Mouse (Mus musculus) neural tube, embryonic 11.5 days (tissue): ENCODE results near the gene Tnfaip6. TPM values are rescaled to one million over a fixed set of nuclear protein-coding genes. Genes with fewer than 3 reads are reported as not detected.

Experiments
- ATAC-seq: fragments of 200-750 bp; cut with Nextera tagmentation; 2 replicates; pipeline ENCODE4 v1.8.0; 2017; ENCODE audit warnings: moderate number of reproducible peaks, mild to moderate bottlenecking, moderate TSS enrichment, moderate library complexity; ENCODE audit not compliant: insufficient read depth, low FRiP score, low TSS enrichment
- DNase-seq: peaks from one replicate; pipeline ENCODE4 v3.0.0-alpha.2; 2015; ENCODE audit warnings: low spot score
- H3K27ac ChIP-seq: fragments of 300-500 bp; sonication (generic); 2 replicates; pipeline ENCODE4 v1.5.1; 2014; ENCODE audit warnings: low read depth, mild to moderate bottlenecking, low read length
- H3K27me3 ChIP-seq: fragments of 300-500 bp; sonication (generic); 2 replicates; pipeline ENCODE4 v1.6.1; 2014; ENCODE audit warnings: mild to moderate bottlenecking, low read length, mixed read lengths; ENCODE audit not compliant: control insufficient read depth, insufficient read depth
- H3K36me3 ChIP-seq: fragments of 300-500 bp; sonication (generic); 2 replicates; pipeline ENCODE4 v1.6.1; 2014; ENCODE audit warnings: mild to moderate bottlenecking, low read length, moderate library complexity, mixed read lengths; ENCODE audit not compliant: control insufficient read depth, insufficient read depth
- H3K4me1 ChIP-seq: fragments of 300-500 bp; sonication (generic); 2 replicates; pipeline ENCODE4 v1.6.1; 2014; ENCODE audit warnings: low read length, mixed read lengths; ENCODE audit not compliant: control insufficient read depth, insufficient read depth
- H3K4me2 ChIP-seq: fragments of 300-500 bp; sonication (generic); 2 replicates; pipeline ENCODE4 v1.6.1; 2014; ENCODE audit warnings: low read depth, mild to moderate bottlenecking, moderate library complexity
- H3K4me3 ChIP-seq: fragments of 300-500 bp; sonication (generic); 2 replicates; pipeline ENCODE4 v1.5.1; 2014; ENCODE audit warnings: low read depth, low read length
- H3K9ac ChIP-seq: fragments of 300-500 bp; sonication (generic); 2 replicates; pipeline ENCODE4 v1.6.1; 2014; ENCODE audit warnings: mild to moderate bottlenecking, low read length
- H3K9me3 ChIP-seq: fragments of 300-500 bp; sonication (generic); 2 replicates; pipeline ENCODE4 v1.6.1; 2016; ENCODE audit warnings: low read length; ENCODE audit not compliant: control insufficient read depth
- WGBS: fragments of 180-500 bp; shearing (Covaris S2); extraction: QIAGEN DNeasy Blood & Tissue Kit; methylation state at CpG from one replicate; pipeline ENCODE4 v1.1.7; 2014; 5-methylcytosine and 5-hydroxymethylcytosine counted together
- polyA plus RNA-seq: library from polyadenylated mRNA; unstranded; fragments of >200 nt; fragmentation: Nextera tagmentation; extraction: Ambion mirVana; gene quantifications from 2 replicates; pipeline ENCODE4 v1.2.1, GENCODE M21; 2014

Gene Tnfaip6
- polyA plus RNA-seq, 1 experiment from 2014 or later: 18.1 TPM

GRCm38 (mm10) chr2:52084013-52084412, 46.2 kb downstream of the Tnfaip6 start:
- 93% methylated on average over 3 of the region's 3 CpGs for WGBS
- no peaks in the 10 kb centered on the region for H3K9me3 ChIP-seq
- ATAC-seq (no peak), DNase-seq (no peak)
- H3K4me2 ChIP-seq: no peak overlapping the region
- no peaks in the 10 kb centered on the region for H3K4me1 ChIP-seq
- H3K27ac ChIP-seq: no peak overlapping the region
- no peaks in the 10 kb centered on the region for H3K27me3 ChIP-seq
- peaks cover 2% of the 10 kb centered on the region for H3K36me3 ChIP-seq
- H3K4me3 ChIP-seq: no peak overlapping the region
- H3K9ac ChIP-seq: no peak overlapping the region

- no peak overlapping the region for H3K4me3 ChIP-seq
- no peak overlapping the region for H3K9ac ChIP-seq
- no peak overlapping the region for H3K27ac ChIP-seq
- 96% methylated on average over 2 of the region's 2 CpGs for WGBS
- H3K4me1 ChIP-seq: no peaks in the 10 kb centered on the region
- no peaks in the 10 kb centered on the region for H3K27me3 ChIP-seq
- ATAC-seq (no peak), DNase-seq (no peak)
- no peaks in the 10 kb centered on the region for H3K9me3 ChIP-seq
- no peak overlapping the region for H3K4me2 ChIP-seq
- peaks cover 2% of the 10 kb centered on the region for H3K36me3 ChIP-seq
Measured at GRCm38 (mm10) chr2:52084571-52084970, 46.8 kb downstream of the Tnfaip6 start.

Other genes starting within 250 kb of the Tnfaip6 start
- 7.7 and 8.1 TPM in 2 replicates for gene Rbm43, start 102.8 kb upstream of the Tnfaip6 start, polyA plus RNA-seq
- gene Nmi, start 64.5 kb upstream of the Tnfaip6 start, polyA plus RNA-seq: 6.8 and 9.7 TPM in 2 replicates
- 39.4 and 44.1 TPM in 2 replicates for gene Rif1, start 34.8 kb downstream of the Tnfaip6 start, polyA plus RNA-seq